Mouse (Mus musculus): ENCODE data around the gene AI837181.

Gene AI837181

DNA sequence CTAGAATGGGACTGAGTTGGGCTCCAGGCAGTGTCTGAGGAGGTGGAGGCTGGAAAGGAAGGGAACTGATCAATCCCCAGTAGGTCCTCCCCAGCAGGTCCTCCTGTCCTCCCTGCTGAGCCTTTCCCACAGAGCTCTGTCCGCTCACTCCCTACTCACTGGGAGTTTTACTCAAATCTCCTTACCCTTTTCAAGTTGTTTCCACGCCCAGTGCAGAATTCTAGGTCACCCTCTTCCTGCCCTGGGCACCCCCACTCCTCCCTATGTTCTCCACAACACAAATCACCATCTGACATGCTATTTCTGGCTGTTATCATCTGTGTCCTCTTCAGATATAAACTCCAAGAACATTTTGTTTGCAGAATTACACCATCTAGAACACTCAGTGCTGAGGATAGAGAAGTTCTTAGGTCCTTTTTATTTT lies 10.4 kb upstream of the AI837181 start:
- DNase-seq (ENCODE audit: extremely low spot score), result no peak

DNA sequence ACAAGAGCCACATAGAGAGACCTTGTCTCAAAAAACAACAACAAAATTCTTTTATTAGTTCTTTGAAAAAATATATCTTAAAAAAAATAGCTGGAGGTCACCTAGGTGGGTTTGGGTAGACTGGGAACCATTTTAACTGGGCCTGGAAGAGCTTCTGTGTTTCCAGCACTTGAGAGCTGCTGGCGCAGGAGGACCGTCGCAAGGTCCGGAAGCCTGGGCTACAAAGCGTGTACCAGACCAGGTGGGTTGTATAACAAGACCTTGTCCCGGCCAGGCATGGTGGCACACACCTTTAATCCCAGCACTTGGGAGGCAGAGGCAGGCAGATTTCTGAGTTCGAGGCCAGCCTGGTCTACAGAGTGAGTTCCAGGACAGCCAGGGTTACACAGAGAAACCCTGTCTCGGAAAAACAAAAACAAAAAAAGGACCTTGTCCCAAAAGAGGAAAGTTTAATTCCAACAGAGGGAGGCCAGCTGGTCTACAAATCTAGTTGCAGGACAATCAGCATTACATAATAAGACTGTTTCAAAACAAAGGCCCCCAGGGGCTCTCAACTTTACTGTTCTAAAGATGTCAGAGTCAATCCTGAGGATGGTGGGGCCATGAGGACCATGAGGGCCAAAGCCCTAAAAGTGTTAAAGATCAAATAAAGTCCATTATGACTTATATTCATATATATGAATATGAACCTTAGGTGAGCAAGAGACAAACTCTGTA lies 6.0 kb upstream of the AI837181 start:
- DNase-seq (ENCODE audit: extremely low spot score), result no peak

DNA sequence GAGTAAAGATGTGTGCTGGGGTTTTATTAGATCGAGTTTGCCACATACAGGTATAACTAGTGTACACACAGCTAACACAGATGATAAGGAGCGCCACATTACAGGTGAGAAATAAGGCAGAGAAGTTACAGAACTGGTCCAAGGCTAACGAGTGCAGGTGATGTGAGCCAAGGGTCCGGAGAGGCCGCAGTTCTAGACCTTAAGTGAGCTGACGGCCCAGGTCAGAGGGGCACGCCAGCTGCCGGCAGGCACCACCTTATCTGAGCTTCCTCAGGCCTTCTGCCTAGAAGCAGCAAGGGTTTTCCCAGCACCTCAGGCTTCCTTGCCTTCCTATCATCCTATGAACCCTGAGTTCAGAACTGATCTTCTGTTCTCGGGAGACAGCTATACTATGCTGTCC lies 5.3 kb upstream of the AI837181 start:
- DNase-seq (ENCODE audit: extremely low spot score), result no peak

DNA sequence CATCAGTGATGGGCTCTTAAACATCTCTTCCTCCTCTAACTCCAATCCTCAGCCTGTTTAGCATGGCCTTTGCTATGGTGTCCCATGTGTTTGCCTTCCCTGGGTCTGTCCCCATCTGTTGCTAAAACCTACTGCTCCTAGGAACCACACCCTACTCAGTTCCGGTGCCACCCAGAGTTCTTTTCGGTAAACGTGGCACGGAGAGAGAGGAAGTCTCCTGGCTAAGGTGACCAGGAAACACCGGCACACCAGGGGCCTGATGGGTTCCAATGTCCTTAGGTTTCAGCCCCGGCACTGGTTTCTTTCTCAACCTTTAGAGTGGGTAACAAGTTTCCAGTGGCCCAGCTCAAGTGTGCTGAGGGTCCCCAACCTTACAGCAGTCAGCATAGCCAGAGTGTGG lies 4.4 kb upstream of the AI837181 start:
- DNase-seq (ENCODE audit: extremely low spot score), result no peak

DNA sequence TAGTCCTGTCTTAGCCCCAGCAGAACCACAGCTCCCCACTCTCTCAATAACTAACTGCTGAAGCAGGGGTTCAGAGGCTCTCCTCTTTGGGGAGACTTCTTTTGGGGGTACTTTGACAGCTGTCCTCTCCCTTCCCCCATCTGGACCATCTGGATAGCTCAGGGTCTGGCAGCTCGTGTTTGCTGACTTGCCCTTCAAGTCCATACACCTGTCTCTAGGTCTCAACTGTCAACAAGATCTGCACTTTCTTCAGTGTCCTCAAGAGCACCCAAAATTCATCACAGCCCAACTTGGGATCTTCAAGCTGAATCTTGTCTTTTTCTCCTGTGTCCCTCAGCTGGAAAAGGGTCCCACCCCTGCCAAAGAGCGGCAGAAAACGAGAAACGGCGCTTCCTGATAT lies 3.2 kb upstream of the AI837181 start:
- no peak for DNase-seq (ENCODE audit: extremely low spot score)

DNA sequence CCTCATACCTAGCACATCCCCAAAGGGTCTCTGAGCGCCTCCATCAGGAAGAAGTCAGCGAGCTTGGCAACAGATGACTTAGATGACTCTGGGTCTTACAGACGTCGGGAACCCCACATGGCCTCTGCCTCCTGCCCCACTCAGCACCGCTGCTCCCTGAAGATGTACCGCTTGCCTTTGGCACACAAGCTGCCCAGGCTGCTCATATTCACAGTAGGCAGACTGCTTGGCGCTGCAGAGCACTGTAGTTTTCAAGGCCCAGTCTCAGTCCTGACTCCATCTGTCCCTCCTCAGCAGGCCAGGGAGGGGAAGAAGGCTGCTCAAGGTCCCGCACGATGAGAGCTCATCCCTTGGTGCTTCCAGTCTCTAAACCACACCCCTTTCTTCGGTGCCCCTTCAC lies 2.7 kb upstream of the AI837181 start:
- no peak for DNase-seq (ENCODE audit: extremely low spot score)

DNA sequence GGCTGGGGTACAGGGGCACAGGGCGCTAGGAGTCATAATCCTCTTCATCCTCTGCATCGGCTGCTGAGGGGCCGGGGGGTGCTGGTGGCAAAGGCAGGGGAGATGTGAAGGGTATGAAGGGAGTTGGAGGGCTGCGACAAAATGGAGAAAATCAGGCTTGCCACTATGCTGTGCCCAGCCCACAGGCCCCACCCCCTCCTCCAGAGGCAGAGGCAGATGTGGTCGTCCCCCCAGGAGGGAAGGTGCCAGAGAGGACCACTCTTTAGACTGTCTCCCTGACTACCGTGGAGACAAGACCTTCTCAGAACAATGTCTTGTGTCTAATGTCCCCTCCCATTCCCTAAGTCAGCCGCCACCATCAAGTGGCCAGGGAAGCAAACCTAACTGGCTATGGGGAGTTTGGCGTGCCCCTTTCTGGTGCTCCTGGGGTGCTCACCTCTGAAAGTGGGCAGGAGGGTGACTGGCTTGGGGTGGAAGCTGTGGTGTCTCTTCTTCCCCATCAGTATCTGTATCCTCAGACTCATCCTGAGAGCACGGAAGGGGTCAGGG lies 2.0 kb upstream of the AI837181 start:
- DNase-seq (ENCODE audit: extremely low spot score), result no peak

DNA sequence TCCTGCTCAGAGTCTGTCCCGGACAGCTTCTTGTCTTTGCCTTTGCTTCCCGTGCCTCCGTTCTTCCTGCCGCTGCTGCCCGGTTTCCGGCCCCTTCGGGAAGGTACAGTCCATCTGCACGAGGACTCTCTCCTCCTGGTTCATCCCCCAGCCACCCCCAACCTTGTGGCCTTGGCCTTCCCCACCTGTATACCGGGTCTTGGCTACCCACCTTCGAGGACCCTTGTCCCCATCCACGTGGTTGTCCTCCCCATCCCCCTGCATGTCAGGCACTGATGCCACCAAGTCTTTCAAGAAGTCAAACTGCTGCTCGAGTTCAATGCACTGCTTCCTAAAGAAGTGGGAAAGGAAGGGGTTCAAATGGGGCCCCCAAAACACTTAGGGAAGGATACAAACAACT lies 1.4 kb upstream of the AI837181 start:
- no peak for DNase-seq (ENCODE audit: extremely low spot score)

DNA sequence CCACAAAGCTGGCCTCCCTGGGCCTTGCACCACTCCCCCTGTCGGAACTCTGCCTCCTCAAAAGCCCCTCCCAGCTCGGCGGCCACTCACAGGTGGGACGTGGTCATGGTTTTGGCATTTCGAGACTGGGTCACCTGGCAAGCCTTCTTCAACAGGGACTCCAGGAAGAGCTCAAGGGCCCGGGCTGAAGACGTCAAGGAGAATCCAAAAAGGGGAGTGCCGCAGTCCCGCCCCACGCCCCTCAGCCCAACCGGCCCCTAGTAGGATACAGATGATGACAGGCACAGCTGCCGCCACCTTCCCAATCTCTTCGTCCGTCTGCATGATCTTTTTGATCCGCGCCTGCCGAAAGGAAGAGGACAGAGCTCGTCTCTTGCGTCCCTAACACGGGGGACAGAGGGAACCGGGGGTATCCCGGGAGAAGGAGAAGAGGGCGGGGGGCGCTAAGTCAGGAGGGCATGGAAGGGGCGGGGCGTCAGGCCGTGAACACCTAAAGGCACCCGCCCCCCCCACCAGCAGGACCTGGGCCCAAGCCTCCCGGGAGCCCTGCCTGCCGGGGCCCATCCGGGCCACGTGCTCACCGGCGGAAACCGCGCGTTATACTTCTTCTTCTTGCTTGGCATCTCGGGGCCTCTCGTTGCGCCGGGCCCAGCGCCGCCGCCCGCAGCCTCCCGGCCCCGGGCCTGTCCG lies 707 bp upstream of the AI837181 start:
- no peak for DNase-seq (ENCODE audit: extremely low spot score)

DNA sequence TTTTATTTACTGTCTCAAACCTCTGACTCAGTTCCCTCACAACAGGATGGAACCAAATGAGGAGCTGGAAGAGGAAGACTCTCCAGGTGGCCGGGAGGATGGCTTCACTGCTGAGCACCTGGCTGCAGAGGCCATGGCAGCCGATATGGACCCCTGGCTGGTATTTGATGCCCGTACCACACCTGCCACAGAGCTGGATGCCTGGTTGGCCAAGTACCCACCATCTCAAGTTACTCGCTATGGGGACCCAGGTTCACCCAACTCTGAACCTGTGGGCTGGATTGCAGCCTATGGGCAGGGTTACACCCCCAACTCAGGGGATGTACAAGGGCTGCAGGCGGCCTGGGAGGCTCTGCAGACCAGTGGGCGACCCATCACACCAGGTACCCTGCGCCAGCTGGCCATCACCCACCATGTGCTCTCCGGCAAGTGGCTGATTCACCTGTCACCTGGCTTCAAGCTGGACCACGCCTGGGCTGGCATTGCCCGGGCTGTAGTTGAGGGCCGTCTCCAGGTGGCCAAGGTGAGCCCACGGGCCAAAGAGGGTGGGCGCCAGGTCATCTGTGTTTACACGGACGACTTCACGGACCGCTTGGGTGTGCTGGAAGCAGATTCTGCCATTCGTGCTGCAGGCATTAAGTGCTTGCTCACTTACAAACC lies 1.1 kb downstream of the AI837181 start:
- no peak for DNase-seq (ENCODE audit: extremely low spot score)

DNA sequence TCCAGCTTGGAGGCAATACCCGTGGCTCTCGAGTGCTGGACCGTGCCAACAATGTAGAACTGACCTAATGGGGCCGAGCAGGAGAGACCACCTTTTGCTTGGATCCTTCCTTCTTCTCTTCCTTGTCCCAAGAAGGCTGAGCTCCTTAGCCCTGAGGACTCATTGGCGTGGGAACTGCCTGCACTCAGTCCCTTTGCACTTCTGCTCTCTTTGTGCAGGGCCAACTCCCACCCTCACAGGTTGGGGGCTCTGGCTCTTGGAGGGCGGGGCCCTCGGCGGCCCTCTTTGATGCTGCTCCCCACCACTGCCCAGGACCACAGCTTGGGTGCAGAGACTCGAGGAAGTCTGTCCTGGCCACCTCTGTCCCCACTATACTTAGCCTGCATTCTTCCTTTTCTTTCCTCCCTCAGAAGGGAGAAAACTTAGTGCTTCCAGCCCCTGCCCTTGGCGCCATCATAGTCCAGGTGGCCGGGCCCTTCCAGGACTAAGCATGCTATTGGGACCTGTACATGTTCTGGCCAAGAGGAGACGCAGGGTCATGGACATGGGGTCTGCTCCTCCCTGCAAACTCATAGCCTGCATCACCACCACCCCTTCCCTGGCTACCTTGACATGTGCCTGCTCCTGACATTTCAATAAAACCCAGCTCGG lies 1.8 kb downstream of the AI837181 start:
- DNase-seq (ENCODE audit: extremely low spot score), result no peak

DNA sequence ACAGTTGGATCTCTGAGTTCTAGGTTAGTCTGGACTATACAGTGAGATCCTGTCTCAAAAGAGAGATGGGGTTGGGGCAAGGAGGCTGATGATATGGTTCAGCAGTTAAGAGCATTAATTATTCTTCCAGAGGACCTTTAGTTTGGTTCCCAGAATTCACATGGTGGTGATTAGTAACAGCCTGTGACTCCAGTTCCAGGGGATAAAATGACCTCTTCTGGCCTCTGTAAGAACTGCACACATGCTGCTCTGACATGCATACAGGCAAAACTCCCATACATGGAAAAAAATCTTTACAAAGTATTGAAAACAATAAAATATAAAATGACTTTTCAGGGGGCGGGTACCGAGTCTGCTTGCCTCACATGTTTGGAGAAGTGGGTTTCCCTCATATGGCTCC lies 3.1 kb downstream of the AI837181 start:
- no peak for DNase-seq (ENCODE audit: extremely low spot score)

DNA sequence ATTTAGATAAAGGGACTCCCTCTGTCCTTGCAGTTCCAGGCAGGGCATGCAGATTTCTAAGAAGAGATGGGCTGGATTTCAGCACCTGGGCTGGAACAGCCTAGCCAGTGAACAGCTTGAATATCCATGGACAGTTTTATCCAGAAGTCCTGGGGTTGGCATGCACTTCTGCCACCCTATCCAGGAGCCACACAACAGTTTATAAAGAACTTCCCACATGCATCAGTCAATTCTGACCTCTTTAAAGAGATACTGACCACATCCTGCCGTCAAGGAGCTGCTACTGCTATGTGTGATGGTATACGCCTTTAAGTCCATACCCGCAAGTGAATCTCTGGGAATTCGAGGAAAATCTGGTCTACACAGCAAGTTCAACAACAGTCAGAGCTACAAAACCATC lies 4.3 kb downstream of the AI837181 start:
- no peak for DNase-seq (ENCODE audit: extremely low spot score)

DNA sequence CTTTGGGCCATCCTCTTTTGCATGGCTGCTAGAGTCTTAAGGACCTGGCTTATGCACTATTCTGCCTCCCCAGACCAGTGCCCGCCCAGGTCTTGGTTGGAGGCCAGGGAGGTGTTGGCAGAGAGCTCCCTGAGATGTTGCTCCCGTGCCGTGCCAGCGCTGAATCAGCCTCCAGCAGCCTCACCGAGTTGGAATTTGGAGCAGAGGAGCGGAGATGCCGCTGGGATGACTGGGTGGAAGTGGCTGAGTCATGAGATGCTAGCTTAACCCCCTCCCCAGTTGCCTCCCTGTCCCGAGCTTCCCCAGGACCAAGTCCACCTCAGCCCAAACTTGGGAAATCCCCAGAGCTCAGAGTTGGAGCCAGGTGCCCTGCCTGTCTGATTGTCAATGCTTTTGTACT lies 4.9 kb downstream of the AI837181 start:
- no peak for DNase-seq (ENCODE audit: extremely low spot score)

DNA sequence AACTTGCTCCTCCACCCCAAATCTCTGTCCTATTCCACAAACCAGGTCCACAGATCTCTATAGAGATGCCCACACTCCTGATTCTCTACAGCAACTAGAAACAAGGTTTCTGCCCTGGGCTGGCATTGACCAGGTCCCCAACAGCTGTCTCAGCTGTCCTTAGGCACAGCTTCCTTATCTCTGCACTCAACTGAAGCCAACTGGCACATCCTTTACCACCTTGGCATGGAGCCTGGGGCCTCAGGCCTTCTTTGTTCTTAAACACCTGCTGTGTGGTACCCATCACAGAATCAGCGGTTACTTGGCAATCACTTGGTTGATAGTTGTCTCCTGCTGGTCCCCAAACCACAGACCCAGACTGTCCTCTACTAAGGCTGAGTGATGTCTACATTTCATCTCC lies 5.5 kb downstream of the AI837181 start:
- no peak for DNase-seq (ENCODE audit: extremely low spot score)

DNA sequence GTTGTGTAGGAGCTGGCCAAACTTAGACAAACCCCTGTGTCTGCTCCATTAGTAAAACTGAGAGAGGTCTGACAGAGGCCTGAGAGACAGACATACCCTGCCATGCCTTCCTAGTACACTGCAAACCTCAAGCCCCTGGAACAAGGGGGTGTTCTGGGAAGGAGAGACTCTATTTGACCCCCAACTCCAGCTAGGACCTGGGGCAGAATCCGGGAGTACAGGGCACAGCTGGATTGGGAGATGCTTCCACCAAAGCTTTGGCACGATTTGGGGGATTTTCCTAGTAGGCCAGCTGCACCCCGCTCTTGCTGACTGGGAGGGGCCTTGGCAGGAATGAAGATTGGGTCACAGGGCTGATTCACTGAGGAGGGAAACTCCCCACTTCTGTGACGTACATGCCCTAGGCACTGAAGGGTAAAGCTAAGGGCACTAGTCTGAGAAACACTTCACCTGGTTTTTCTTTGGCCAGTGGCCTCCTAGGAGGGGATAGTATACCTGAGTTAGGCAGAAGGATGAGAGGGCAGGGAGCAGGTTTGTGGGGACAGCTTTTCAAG lies 7.0 kb downstream of the AI837181 start:
- no peak for DNase-seq (ENCODE audit: extremely low spot score)

DNA sequence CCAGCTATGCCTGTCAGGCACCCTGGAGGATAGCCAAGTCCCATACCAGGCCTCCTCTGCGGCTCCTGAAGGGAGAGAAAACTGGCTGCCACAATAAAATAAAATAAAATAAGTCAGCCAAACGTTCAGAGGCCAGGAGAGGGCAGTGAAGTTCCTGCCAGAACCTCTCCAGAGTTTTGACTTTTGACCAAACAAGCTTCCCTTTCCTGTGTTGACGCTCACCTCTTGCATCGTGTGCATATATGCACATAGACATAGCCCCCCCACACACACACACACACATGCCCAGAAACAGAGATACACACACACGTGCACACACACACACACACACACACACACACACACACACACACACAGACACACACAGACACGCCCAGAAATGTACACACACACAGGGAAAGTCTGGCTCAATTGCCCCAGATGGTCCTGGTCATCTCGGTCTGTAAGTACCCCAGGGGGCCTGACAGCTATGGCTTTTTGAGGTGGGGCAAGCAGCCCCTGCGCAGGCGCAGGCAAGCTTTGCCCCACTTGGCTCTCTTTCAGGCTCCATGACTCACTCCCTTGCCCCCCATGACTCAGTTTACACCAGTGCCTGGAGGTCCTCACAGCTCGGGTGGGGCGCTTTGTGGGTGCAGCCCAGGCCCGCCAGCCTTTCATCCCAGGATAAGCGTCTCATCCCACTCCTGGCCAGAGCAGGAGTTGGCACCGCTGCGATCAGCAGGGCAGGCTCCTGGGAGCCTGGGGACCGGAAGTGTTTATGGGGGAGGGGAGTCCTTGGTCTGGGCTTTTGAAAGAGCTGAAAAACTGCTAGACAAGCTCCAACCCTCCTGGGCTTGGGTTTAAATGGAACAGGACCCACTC lies 8.3 kb downstream of the AI837181 start:
- DNase-seq (ENCODE audit: extremely low spot score), result peak; percentile 52

DNA sequence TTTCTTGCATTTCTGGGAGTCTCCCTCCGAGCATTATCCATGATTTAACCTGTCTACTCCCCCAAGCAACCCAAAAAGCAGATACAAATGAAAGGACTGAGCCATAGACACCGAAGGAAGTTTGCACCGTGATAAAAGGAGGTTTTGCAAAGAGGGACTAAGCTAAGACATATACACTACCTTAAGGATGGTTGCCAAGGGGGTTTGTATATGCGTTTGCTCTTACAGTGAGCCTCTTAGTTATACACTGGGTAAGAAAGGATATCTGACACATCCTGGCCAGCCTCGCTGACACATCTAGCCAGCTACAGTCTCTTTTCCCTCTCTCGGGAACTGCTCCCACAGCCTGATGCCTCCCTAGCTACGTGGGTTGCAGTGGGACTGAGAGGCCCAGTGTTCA lies 9.0 kb downstream of the AI837181 start:
- no peak for DNase-seq (ENCODE audit: extremely low spot score)

DNA sequence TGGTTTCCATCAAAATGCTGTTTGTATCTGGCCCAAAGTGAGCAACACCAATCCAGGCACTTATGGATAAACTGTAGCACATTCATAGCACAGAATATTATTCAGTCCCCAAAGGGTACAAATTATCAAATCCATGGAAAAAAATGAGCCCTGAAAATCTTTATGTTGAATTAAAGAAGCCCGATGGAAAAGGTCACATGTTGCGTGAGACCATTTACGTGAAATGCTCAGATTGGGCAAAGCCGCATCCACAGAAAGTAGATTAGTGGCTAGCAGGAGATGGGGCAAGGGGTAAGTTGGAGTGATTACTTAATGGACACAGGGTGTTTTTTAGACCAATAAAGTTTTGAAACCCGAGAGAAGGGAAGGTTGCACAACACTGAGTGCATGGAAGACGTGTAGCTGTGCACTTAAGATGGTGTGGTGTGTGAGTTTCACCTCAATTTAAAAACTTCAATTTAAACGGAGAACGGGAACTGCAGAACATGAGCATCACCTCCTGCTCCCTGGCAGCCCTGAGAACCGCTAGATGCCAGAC lies 19.5 kb downstream of the AI837181 start:
- DNase-seq (ENCODE audit: extremely low spot score), result no peak

DNA sequence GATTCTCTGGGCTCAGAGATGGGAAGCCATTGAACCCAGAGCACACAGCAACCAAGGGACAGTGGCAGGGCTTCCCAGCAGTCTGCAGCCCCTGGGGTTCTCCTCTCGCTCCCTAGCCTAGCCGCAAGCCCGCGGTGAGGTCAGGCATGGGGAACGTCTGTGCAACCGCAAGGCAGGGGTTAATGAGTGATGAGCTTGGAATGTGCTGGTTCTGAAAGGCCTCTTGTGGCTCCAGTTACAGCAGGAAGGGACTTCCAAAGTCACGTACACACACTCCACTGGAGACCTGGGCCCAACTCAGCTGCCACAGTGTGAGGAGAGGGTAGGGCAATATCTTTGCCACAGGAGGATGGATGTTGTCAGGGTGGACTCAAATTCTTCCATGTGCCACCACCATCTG lies 20.0 kb downstream of the AI837181 start:
- no peak for DNase-seq (ENCODE audit: extremely low spot score)

DNA sequence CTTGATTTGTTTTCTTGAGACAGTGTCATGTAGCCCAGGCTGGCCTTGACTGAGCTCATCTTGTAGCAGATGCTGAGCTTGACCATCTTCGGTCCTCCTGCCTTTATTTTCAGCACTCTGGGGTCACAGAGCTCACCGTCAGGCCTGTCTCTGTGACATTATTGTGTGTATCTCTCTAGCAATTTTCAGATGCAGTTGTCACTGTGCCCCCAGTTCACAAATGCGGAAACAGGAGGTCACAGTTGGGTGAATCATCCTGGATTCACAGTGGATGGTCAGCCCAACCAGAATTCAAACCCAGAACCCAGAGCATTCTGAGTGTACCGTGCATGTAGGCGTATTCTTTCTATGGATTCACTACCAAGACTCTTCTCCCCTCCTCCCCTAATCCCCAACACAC lies 20.8 kb downstream of the AI837181 start:
- no peak for DNase-seq (ENCODE audit: extremely low spot score)
